Mouse (Mus musculus) urinary bladder, adult 18-20 months (tissue): Measurements from ENCODE around the gene Gpld1.

Experiments used
- DNase-seq, 2 experiments: peaks; one replicate each; pipeline ENCODE4 v3.0.0; 2022; ENCODE audit warnings: low spot score in 2 of 2, mixed read lengths in 2 of 2

The Gpld1 gene

DNA sequence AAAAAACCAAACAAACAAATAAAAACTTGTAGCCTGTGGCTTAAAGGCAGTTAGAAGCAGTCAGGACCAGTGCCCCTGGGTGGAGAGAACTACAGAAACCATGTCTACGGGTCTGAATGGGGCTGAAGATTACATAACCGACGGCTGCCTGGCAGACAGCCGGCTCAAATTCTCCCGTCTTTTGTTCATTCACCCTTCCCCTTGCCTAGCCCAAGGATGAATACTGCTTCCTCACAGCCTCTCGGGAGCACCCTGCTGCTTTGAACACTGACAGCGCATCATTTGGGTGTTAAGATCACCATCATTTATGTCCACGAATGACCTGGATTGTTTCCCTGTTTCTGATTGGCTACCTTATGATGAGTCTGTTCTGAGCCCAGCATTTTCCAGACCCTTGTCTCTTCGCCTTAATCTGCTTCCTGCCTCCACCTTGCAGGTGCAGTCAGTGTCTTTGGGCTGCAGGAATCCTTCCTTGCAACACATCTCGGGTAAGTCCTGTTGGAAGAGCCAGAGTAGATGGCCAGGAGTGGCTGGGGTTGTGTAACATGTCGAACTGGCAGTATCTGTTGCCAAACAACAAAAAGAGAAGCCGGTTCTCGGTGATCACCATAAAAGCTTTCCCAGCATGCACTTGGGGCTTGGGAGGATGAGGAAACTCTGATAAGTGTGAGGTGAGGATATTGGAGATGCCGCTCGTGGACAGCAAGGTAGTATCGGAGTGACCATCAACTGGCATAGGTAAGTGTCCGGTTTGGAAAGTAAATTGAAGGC lies at the start of gene Gpld1:
TSS of gene Gpld1 (plus strand) at position 641 of the 771 bp plus-strand sequence.
- no peak for DNase-seq

DNA sequence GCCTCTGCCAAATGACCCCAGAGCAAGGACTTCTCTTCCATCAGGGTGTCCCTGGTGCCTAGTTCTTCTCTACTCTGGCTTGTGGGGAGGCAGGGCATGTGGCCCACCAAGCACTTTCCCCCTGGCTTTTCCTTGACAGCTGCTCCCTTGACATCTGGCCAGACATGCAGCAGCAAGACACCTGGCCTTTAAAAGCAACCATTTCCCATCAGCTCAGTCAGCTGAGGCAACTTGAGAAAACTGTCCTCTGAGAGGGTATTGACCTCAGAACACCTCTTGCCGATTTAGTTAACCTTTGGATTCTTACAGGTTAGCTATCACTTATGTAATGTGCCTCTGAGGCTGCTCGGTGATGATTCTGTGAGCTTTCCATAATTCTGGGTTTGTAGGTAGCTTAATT lies 49.1 kb upstream of the Gpld1 start:
- no peak for DNase-seq

GRCm38 (mm10) chr13:24901916-24902315 lies 41.0 kb upstream of the Gpld1 start:
- no peak for DNase-seq

- DNase-seq = no peak
Measured at GRCm38 (mm10) chr13:24903412-24903811, 39.5 kb upstream of the Gpld1 start.

GRCm38 (mm10) chr13:24905422-24905821 lies 37.5 kb upstream of the Gpld1 start:
- no peak for DNase-seq

GRCm38 (mm10) chr13:24906831-24907570 lies 36.0 kb upstream of the Gpld1 start:
- DNase-seq = no peak

- no peak for DNase-seq
Measured at GRCm38 (mm10) chr13:24909112-24909511, 33.8 kb upstream of the Gpld1 start.

GRCm38 (mm10) chr13:24913576-24913975 lies 29.4 kb upstream of the Gpld1 start:
- DNase-seq = no peak

GRCm38 (mm10) chr13:24914915-24915314 lies 28.0 kb upstream of the Gpld1 start:
- no peak for DNase-seq

DNA sequence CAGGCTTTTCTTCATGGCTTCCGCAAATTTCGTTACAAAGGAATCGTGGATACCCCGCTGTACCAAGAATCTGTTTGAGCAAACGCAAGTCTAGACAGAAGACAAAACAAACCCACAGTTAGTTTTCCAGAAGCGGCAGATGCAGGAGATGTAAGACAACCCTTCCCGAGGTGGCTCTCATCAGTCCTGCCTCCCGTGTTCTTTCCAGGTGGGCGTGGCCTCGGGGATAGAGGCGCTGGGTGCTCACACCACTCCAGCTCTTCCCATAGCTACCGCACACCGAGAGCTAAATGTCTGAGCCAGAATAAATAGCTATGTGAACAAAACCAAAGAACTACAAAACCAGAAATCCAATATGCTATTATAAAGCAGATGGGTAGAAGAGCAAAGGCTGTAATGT lies 27.1 kb upstream of the Gpld1 start:
- DNase-seq = no peak

- DNase-seq = peak; percentile 16 to 23
Measured at GRCm38 (mm10) chr13:24920333-24920977, 22.5 kb upstream of the Gpld1 start.

- no peak for DNase-seq
Measured at GRCm38 (mm10) chr13:24921281-24921680, 21.7 kb upstream of the Gpld1 start.

DNA sequence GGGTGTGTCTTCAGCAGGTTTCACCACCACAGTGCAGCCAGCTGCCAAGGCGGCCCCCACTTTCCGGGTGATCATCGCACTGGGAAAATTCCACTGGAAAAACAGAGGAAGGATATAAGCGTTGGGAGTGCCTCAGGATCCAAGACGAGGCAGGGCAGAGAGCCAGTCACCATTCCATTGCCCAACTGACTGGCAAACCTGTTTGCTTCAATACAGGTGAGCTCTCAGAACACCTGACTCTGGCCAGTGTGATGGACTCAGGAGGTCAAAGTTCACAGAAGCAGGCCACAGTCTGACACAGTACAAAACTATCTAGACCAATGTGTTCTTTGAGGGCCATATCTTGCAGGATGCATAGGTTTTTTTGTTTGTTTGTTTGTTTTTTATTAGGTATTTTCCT lies 19.0 kb upstream of the Gpld1 start:
- DNase-seq = no peak

- no peak for DNase-seq
Measured at GRCm38 (mm10) chr13:24930591-24930990, 12.4 kb upstream of the Gpld1 start.

- no peak for DNase-seq
Measured at GRCm38 (mm10) chr13:24933199-24933598, 9.8 kb upstream of the Gpld1 start.

DNA sequence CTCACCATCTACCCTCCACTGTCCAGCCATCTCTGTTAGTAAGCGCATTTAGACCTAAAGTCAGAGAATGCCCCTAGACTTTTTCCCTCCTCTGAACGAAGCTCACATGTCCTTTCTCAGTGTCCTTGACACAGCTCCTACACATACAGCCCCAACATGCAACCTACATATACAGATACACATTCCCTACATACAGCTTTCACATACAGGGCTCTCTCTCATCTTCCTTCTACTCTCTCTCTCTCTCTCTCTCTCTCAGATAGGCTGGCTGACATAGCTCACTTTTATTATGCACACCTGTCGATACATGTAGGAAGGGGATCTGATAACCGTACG lies 6.2 kb upstream of the Gpld1 start:
- no peak for DNase-seq

- DNase-seq = peak; percentile 50 to 67
Measured at GRCm38 (mm10) chr13:24937108-24937838, 5.7 kb upstream of the Gpld1 start, which contains the start of gene Aldh5a1. TSS of gene Aldh5a1 (minus strand) at chr13:24937661.

DNA sequence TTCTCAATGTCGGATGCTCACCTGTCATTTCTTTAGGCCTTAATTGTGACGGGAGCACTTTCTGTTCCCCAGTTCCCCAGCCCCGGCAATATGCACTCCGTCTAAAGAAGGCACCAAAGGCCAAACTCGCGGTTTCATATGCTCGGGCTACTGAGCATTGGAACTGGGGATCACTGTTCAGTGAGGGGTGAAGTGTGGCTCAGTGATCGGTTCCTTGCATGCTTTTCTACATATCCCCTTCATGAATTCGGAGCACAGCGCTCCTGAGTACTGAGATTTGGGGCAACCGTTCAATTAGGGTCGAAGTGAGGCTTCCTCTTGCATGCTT lies 5.1 kb upstream of the Gpld1 start:
- DNase-seq = no peak

DNA sequence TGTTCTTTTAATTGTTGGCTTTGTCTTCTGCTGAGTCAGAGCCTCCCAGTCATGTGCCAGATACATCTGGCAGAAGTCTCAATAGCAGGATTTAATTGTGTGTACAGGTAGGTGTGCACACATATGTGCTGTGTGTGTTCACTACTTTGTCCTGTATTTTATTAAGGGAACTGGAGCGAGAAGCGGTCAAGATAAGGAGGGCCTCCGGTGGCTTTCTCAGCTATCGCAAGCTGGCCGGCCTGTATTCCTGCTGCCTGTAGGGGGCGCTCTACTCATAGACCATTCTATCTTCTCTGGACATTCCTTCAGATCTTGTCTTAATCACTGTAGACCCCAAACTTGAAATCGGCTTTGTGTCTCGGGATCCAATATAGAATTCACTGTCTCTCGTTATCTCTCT lies 4.3 kb upstream of the Gpld1 start:
- DNase-seq = peak; percentile 44

- DNase-seq = no peak
Measured at GRCm38 (mm10) chr13:24939472-24939871, 3.5 kb upstream of the Gpld1 start.

DNA sequence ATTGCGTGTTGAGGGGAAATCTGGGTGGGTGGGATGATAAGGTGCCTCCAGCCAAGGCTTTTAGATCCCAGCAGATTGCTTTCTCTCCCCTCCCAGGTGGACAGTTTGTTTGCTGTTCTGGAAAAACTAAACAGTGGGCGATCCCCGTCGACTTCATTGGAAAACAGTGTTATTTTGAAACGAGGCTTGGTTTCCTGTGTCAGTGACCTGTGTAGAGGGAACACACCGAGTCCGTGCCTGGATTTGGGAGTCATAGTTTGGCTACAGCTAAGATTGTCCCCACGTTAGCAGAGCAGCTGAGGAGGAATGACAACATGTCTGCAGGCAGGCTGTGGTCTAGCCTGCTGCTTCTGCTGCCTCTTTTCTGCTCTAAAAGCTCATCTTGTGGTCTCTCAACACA lies 351 bp downstream of the Gpld1 start:
- DNase-seq = no peak

DNA sequence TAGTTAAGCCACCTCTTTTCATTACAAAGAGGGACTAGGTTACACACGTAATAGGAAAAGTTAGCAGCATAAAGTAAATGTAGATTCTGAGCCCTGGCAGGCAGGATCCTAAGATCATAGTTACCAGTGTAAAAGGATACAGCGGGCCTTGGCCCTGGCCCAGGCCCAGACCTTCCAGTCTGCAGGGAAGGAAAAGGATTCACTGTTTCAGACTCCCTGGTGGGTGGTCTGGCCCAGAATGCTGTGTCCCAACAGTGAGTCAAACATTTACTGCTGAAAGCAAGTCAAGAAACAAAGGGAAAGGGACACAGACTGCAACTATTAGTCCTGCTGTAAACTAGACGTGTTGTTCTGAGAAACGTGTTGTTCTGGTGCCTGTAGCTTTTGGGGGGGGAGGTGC lies 2.6 kb downstream of the Gpld1 start:
- DNase-seq = no peak
